Mouse (Mus musculus) duodenum, adult 2 months (tissue): Measurements from ENCODE around the gene Vmn1r31. TPM values are rescaled to one million over a fixed set of nuclear protein-coding genes. Genes with fewer than 3 reads are reported as not detected.

Experiments used
- polyA plus RNA-seq: library from polyadenylated mRNA; depleted of rRNA; stranded (reverse); fragments of >200 nt; gene quantifications from 2 replicates; pipeline ENCODE4 v1.2.3, GENCODE M21; 2012; ENCODE audit warnings: low replicate concordance; rRNA removed

The Vmn1r31 gene
- not detected in 2 replicates for polyA plus RNA-seq

GRCm38 (mm10) chr6:58475230-58475629 is at the start of gene Vmn1r31:
Gene Vmn1r31, minus strand, starts transcription at chr6:58475330.

DNA sequence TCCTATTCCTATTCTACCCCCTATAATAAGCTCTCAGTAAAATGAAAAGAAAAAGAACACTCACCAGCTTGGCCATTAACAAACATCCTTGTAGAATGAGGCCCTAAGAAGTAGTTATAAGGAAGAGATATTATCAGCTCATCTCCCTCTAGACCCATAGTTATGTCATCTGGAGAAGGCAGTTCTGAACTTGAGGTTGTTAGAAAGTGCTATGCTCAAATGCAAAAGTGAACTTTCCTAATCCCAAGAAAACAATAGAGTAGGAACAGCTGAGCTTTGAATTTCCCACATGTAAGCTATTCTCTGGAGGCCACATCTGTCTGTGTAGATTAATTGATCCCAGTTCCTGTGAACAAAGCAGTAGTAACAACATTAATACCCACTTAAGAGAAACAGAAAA is 31.8 kb downstream of the Vmn1r31 start, which contains the start of gene Vmn1r30:
TSS of gene Vmn1r30 (minus strand) at position 101 of the 400 bp plus-strand sequence.

Other genes starting within 250 kb of the Vmn1r31 start
- gene Vmn1r28, start 213.3 kb downstream of the Vmn1r31 start, polyA plus RNA-seq = not detected in 2 replicates
- not detected in 2 replicates for gene Vmn1r29, start 173.8 kb downstream of the Vmn1r31 start, polyA plus RNA-seq
- not detected in 2 replicates for gene Vmn1r30, start 31.9 kb downstream of the Vmn1r31 start, polyA plus RNA-seq
- gene Abcg2, start 109.2 kb upstream of the Vmn1r31 start, polyA plus RNA-seq = 7.1 and 10.7 TPM in 2 replicates